Mouse (Mus musculus): ENCODE data around the gene Dram2. TPM values are rescaled to one million over a fixed set of nuclear protein-coding genes. Genes with fewer than 3 reads are reported as not detected.

The Dram2 gene
- polyA plus RNA-seq (2012; fragmentation: generic; extraction: Trizol): 1 to 10 TPM in 1 of 2 experiments, under 1 TPM in 1; 0.37 to 9.2 TPM

GRCm38 (mm10) chr3:106547171-106547923, at the start of gene Dram2, which contains the start of gene Cept1:
Dram2 (plus strand) TSS chr3:106547798.
Cept1 (minus strand) TSS chr3:106547802.

Other genes with a start within 250 kb of the Dram2 start
- not detected for gene Chil6, start 141.6 kb upstream of the Dram2 start, polyA plus RNA-seq (2012; fragmentation: generic; extraction: Trizol)
- under 1 TPM; 0.02 to 0.26 TPM for gene Dennd2d, start 65.4 kb upstream of the Dram2 start, polyA plus RNA-seq (2012; fragmentation: generic; extraction: Trizol)
- gene Cept1, start within 50 bp of the Dram2 start, polyA plus RNA-seq (2012; fragmentation: generic; extraction: Trizol): 1 to 10 TPM in 1 of 2 experiments, under 1 TPM in 1; 0.78 to 8.7 TPM
- 1 to 10 TPM in 1 of 2 experiments, under 1 TPM in 1; 0.77 to 2.9 TPM for gene Lrif1, start 137.2 kb downstream of the Dram2 start, polyA plus RNA-seq (2012; fragmentation: generic; extraction: Trizol)
- not detected for gene Cd53, start 242.4 kb downstream of the Dram2 start, polyA plus RNA-seq (2012; fragmentation: generic; extraction: Trizol)